Mouse (Mus musculus): Measurements from ENCODE around the gene Wdfy4. TPM values are rescaled to one million over a fixed set of nuclear protein-coding genes. Genes with fewer than 3 reads are reported as not detected.

The Wdfy4 gene
- 0.29 and 0.75 TPM in 2 replicates for polyA plus RNA-seq (2015; fragmentation: Nextera tagmentation; extraction: Ambion mirVana)

DNA sequence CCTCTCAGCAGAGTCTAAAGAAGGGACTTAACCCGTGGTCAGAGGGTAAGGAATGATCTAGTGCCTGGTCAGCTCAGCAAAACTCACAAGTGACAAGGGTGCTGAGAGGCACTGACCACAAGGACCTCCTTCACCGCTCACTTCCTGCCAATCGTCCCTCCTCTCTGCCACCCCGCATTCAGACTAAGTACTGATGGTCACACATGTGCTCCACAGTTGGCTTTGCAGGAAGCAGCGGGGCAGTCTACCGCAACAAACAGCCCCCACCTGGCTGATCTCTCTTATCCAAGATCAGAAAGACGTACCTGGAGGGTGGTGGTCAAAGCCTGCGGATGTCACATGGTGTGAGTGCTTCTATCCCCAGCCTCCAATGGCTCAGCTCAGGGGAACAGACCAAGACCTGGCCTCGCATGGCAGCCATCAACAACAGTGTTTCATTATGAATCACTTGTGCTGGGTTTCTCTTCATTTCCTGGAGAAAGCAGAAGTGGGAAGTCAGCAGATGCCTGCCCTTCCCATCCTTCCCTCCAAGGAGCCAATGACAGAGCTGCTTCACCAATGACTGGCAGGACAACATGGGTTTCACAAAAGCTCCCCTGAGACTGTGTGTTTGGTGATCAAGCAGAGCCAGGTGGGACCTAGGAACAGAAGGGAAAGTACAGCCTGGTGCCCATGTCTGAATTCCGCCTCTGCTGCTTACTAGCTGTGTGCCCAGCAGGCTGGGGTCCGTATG is at the start of gene Wdfy4:
Wdfy4 (minus strand) TSS at position 441 of the 733 bp plus-strand sequence.
- Histone ChIP-seq H3K9me3 (replicated peaks) (no peaks in the 10 kb centered on the region), H3K36me3 (no peaks in the 10 kb centered on the region), H3K4me2 (replicated peaks) (no peak within 1 kb of the TSS), H3K4me1 (no peaks in the 10 kb centered on the region), H3K27me3 (no peaks in the 10 kb centered on the region), H3K9ac (no peak within 1 kb of the TSS), H3K4me3 (replicated peaks) (no peak within 1 kb of the TSS), H3K27ac (replicated peaks) (no peak within 1 kb of the TSS)
- ATAC-seq (ENCODE audit: insufficient number of reproducible peaks, low FRiP score, low TSS enrichment, low read depth), result no peak
- 90% methylated on average over 11 of the region's 11 CpGs for WGBS

DNA sequence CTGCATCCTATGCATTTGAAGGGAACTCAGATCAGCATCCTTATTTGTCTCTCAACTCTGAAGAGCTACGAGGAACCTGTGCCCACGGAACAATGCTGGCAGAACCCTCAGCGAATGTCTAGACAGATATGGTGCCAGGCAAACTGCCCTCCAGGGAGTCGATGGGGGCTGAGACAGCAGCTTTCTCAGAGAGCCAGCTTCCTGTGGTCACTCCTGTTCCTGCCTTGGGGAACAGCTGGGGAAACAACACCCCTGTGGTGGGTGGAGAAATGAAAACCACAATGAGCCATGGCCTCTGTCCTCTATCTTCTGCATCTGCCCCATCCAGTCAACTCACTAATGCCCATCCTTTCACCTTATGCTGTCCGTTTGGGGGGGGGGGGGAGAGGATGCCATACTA is 46.7 kb upstream of the Wdfy4 start:
- Histone ChIP-seq H3K4me2 (replicated peaks) (no peak overlapping the region), H3K27me3 (no peaks in the 10 kb centered on the region), H3K36me3 (no peaks in the 10 kb centered on the region), H3K9ac (no peak overlapping the region), H3K4me3 (replicated peaks) (no peak overlapping the region), H3K27ac (replicated peaks) (no peak overlapping the region), H3K9me3 (replicated peaks) (no peaks in the 10 kb centered on the region), H3K4me1 (0 out of 2 replicates have a peak, but pooled peaks cover 3% of the 10 kb centered on the region)
- 70% methylated on average over 5 of the region's 5 CpGs for WGBS
- ATAC-seq (ENCODE audit: insufficient number of reproducible peaks, low FRiP score, low TSS enrichment, low read depth), result no peak

DNA sequence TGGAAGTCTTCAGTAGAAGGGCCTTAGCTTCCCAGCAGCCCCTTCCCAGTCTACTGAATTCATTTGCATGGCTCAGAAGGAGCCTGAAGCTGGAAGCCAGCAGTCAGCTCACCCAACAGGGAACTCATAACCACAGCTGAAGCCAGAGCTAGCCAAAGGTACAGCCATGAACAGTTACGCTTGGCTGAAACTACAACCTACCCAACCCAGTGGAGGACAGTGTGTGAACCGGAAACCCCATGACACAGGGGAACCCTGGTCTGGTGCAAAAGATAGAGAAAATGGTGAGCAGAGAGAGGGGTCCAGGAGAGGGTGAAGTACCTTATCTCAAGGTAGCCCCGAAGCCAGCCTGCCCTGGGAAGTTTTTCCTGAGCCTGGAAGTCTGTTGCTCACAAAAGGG is 46.0 kb upstream of the Wdfy4 start:
- WGBS, result 86% methylated on average over 3 of the region's 3 CpGs
- 0 out of 2 replicates have a peak, but pooled peaks cover 3% of the 10 kb centered on the region for H3K4me1 ChIP-seq
- no peak overlapping the region for H3K9ac ChIP-seq
- no peak overlapping the region for H3K4me3 ChIP-seq (replicated peaks)
- H3K27me3 ChIP-seq, result no peaks in the 10 kb centered on the region
- H3K27ac ChIP-seq (replicated peaks), result no peak overlapping the region
- ATAC-seq (ENCODE audit: insufficient number of reproducible peaks, low FRiP score, low TSS enrichment, low read depth), result no peak
- no peaks in the 10 kb centered on the region for H3K36me3 ChIP-seq
- H3K9me3 ChIP-seq (replicated peaks), result no peaks in the 10 kb centered on the region
- H3K4me2 ChIP-seq (replicated peaks), result no peak overlapping the region

DNA sequence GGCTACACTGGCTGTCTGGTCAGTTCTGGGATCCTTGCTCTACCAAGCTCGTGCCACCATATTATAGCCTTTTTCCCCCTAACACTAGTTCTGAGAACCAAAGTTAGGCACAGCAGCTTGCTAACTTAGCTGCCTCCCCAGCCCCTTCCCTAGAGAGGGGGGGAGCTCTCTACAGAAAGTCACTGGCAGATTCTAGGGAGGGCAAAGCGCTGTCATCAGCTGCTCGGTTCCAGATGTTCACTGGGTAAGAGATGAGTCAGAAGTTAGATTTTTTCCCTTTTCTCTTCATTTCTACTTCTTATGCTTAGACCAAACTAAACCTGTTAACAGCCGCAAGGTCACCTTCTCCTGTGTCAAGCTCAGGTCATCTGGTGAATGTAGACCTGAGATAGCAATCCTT is 45.4 kb upstream of the Wdfy4 start:
- no peak for ATAC-seq (ENCODE audit: insufficient number of reproducible peaks, low FRiP score, low TSS enrichment, low read depth)
- Histone ChIP-seq H3K27ac (replicated peaks) (no peak overlapping the region), H3K9ac (no peak overlapping the region), H3K4me3 (replicated peaks) (no peak overlapping the region), H3K27me3 (no peaks in the 10 kb centered on the region), H3K4me2 (replicated peaks) (no peak overlapping the region), H3K4me1 (0 out of 2 replicates have a peak, but pooled peaks cover 3% of the 10 kb centered on the region), H3K36me3 (no peaks in the 10 kb centered on the region), H3K9me3 (replicated peaks) (no peaks in the 10 kb centered on the region)
- 56% methylated on average over 4 of the region's 4 CpGs for whole genome bisulfite sequencing

DNA sequence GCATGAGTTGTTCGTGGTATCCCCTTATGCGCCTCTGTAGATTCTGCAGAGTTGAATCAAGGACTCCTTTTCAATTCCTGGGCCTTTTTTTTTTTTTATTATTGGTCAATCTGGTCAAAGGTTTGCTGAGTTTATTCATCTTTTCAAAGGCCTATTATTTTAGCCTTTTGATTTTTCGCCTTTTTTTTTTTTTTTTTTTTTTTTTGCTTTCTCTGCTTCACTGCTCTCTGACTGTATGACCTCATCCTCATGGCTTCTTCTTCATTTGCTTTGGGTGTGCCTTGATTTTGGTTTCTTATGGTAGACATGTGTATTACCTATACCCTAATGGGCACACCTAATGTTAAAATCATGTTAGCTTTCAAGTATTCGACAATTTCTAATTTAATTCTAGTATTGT is 39.9 kb upstream of the Wdfy4 start:
- H3K4me3 ChIP-seq (replicated peaks), result no peak overlapping the region
- WGBS, result 80% methylated on average over 4 of the region's 4 CpGs
- H3K9me3 ChIP-seq (replicated peaks), result no peaks in the 10 kb centered on the region
- H3K27ac ChIP-seq (replicated peaks), result no peak overlapping the region
- no peaks in the 10 kb centered on the region for H3K4me1 ChIP-seq
- no peak overlapping the region for H3K4me2 ChIP-seq (replicated peaks)
- H3K9ac ChIP-seq, result no peak overlapping the region
- H3K36me3 ChIP-seq, result no peaks in the 10 kb centered on the region
- ATAC-seq (ENCODE audit: insufficient number of reproducible peaks, low FRiP score, low TSS enrichment, low read depth), result no peak
- H3K27me3 ChIP-seq, result no peaks in the 10 kb centered on the region

DNA sequence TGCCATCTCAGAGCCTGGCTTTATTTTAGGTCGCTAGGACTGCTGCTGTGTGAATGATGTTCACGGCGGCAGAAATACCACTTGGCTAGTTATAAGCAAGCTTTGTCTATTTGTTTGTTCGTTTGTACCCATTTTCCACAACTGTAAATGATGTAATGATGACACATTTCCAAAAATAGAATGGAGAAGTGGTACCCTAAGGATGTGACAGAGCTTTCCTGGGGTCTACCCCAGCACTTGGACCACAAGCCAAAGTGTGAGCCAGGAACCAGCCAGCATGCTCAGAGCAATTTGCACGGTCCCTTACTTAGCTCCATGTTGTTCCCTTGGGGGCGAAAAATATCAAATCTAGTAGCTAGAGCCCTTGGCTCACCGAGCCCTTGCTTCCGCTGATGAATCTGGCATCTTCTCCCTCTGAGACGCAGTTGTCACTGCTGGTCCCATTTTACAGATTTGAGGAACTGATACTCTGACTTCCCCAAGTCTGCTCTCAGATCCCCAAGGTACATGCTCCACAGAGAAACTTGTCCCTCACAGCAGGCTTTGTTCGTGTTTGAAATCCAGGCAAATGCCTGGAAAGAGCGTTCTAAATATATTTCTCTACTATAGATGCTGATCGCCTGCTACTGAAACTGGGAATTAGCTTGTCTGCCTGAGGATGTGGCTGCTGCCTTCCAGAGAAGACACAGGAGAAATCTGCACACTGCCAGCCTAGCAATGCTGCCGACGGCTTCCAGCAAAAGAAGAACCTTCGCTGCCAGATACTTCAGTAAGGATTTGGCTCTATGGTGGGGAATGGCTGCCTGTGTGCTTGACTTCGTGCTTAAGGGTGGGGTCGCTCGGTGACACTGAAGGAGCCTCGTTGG is 31.3 kb upstream of the Wdfy4 start:
- Histone ChIP-seq H3K4me1 (peaks cover 10% of the 10 kb centered on the region), H3K4me3 (replicated peaks) (no peak overlapping the region), H3K4me2 (replicated peaks) (no peak overlapping the region), H3K27ac (replicated peaks) (no peak overlapping the region), H3K36me3 (no peaks in the 10 kb centered on the region), H3K9ac (no peak overlapping the region), H3K27me3 (peaks cover 19% of the 10 kb centered on the region), H3K9me3 (replicated peaks) (no peaks in the 10 kb centered on the region)
- ATAC-seq (ENCODE audit: insufficient number of reproducible peaks, low FRiP score, low TSS enrichment, low read depth), result no peak
- WGBS, result 76% methylated on average over 19 of the region's 19 CpGs

DNA sequence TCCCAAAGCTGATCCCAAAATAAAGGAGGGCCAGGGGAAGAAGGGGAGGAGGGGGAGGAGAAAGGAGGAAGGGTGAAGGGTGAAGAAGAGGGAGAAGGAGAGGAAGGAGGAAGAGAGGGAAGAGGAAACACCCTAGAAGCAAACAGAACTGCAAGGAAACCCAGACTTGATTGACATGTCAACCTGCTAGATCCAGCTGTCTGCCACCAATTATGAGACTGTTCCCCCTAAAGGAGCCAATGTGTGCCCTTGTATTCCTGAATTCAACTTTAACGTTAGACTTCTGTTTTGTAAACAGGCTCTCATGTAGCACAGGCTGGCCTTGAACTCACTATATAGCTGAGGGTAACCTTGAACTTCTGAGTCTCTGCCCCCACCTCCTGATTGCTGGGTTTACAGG is 29.9 kb upstream of the Wdfy4 start:
- Histone ChIP-seq H3K4me2 (replicated peaks) (no peak overlapping the region), H3K27me3 (peaks cover 19% of the 10 kb centered on the region), H3K9ac (no peak overlapping the region), H3K27ac (replicated peaks) (no peak overlapping the region), H3K36me3 (no peaks in the 10 kb centered on the region), H3K4me3 (replicated peaks) (no peak overlapping the region), H3K4me1 (peaks cover 10% of the 10 kb centered on the region), H3K9me3 (replicated peaks) (no peaks in the 10 kb centered on the region)
- no peak for ATAC-seq (ENCODE audit: insufficient number of reproducible peaks, low FRiP score, low TSS enrichment, low read depth)
- WGBS, result 50% methylated on average over 1 of the region's 1 CpGs

DNA sequence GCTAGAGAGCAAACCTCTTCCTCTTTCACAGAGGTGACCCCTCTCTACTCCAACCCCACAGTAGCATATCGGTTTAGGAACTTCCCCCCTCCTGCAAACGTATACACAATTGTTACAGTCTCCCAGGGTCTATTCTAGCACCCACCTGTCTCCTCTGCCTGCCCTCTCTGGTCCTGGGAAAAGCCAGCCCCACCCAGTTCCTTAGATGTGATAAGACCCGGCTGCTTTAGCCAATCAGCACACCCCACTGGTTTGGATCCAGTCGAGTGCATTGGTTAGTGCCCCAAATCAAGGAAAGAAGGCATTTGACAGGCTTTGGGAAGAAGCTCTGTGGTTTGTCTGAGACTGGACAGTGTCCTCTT is 29.4 kb upstream of the Wdfy4 start:
- Histone ChIP-seq H3K4me1 (peaks cover 10% of the 10 kb centered on the region), H3K9me3 (replicated peaks) (no peaks in the 10 kb centered on the region), H3K4me2 (replicated peaks) (no peak overlapping the region), H3K9ac (no peak overlapping the region), H3K36me3 (no peaks in the 10 kb centered on the region), H3K4me3 (replicated peaks) (no peak overlapping the region), H3K27ac (replicated peaks) (no peak overlapping the region), H3K27me3 (peaks cover 19% of the 10 kb centered on the region)
- 16% methylated on average over 4 of the region's 4 CpGs for WGBS
- no peak for ATAC-seq (ENCODE audit: insufficient number of reproducible peaks, low FRiP score, low TSS enrichment, low read depth)

DNA sequence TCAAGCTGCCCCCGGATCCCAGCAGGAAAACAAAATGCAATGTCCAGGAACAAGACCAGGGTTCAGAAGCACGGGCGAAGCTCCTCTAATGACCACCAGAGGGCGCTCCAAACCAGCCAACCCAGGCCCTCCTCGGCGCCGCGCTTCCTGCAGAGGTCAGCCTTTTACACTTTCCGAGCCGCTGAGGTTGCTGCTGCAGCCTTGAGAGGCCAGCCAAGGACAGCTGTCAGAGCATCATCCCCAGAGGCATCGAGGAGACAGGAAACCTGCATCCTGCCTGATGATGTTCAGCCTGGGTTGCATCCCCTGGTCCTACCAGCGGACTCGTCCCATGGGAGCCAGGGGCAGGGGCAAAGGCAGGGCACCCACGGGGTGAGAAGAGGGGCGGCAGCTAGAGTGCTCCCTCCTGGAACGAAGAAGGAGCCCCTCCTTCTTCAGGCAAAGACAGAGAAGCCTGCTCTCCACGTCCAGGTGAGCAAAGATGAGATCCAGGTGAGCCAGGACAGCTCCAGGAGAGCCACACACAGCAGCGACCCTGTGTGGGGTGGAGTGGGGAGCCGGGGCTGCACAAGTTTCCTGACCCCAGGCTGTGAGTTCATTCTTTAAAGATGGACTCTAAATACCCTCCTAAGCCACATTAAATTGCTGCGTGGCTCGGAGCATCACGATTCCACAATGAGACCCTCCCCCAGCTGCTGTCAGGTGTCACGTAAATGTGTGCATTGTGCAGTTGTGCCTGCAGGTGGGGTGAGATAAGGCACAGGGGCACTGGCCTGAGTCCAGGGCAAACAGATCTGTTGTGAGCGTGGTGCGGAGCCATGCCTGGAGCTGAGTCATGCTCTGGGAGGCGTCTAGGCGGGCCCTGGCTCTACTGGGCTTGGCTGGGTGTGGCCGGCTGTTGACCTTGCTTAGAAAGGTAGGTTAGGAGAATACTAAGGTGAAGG is 28.8 kb upstream of the Wdfy4 start, which contains the start of gene Arhgap22:
Arhgap22 (plus strand) TSS at position 204 of the 944 bp plus-strand sequence.
- Histone ChIP-seq H3K27me3 (peaks cover 19% of the 10 kb centered on the region), H3K4me2 (replicated peaks) (peak within 1 kb of the TSS; percentile 31), H3K9me3 (replicated peaks) (no peaks in the 10 kb centered on the region), H3K4me3 (replicated peaks) (no peak within 1 kb of the TSS), H3K27ac (replicated peaks) (no peak within 1 kb of the TSS), H3K4me1 (peaks cover 10% of the 10 kb centered on the region), H3K9ac (no peak within 1 kb of the TSS), H3K36me3 (no peaks in the 10 kb centered on the region)
- 12% methylated on average over 28 of the region's 28 CpGs for WGBS
- ATAC-seq (ENCODE audit: insufficient number of reproducible peaks, low FRiP score, low TSS enrichment, low read depth), result peak; percentile 61; the same call in 1 of the 2 replicates

DNA sequence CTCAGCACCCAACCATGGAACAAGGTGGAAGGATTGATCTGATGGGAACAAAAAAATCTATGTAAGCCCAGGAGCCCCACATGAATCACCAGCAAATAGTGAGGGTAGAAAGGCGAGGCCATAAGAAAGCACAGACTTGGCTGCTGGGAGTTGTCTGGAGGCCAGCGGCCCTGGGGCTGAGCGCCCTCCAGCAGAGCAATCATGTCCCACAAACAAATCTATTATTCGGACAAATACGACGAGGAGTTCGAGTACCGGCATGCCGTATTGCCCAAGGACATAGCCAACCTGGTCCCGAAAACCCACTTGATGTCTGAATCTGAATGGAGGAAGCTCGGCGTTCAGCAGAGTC is 27.6 kb upstream of the Wdfy4 start:
- no peaks in the 10 kb centered on the region for H3K9me3 ChIP-seq (replicated peaks)
- peaks cover 19% of the 10 kb centered on the region for H3K27me3 ChIP-seq
- WGBS, result 85% methylated on average over 12 of the region's 12 CpGs

More for the DNA sequence above, 27.6 kb upstream of the Wdfy4 start:
- no peak overlapping the region for H3K9ac ChIP-seq
- ATAC-seq (ENCODE audit: insufficient number of reproducible peaks, low FRiP score, low TSS enrichment, low read depth), result no peak
- no peak overlapping the region for H3K4me3 ChIP-seq (replicated peaks)
- H3K36me3 ChIP-seq, result no peaks in the 10 kb centered on the region
- H3K27ac ChIP-seq (replicated peaks), result no peak overlapping the region
- H3K4me2 ChIP-seq (replicated peaks), result no peak overlapping the region
- peaks cover 10% of the 10 kb centered on the region for H3K4me1 ChIP-seq

Measured in embryonic facial prominence, embryonic 15.5 days (tissue).